Mouse (Mus musculus) olfactory bulb, adult 2 months (tissue): ENCODE data around the gene I830077J02Rik. TPM values are rescaled to one million over a fixed set of nuclear protein-coding genes. Genes with fewer than 3 reads are reported as not detected.

ENCODE experiments used
- H3K27ac ChIP-seq: fragments of 200-500 bp; 2 replicates; pipeline ENCODE4 v1.5.1; 2012; ENCODE audit warnings: low read depth, low read length; ENCODE audit not compliant: insufficient read depth
- H3K4me1 ChIP-seq: fragments of 200-500 bp; 2 replicates; pipeline ENCODE4 v1.6.1; 2012; ENCODE audit warnings: low read length; ENCODE audit not compliant: control insufficient read depth, insufficient read depth
- H3K4me3 ChIP-seq: fragments of 200-500 bp; 2 replicates; pipeline ENCODE4 v1.5.1; 2012; ENCODE audit warnings: mild to moderate bottlenecking, low read depth, low read length, moderate library complexity; ENCODE audit not compliant: insufficient read depth
- CTCF ChIP-seq: fragments of 200-500 bp; IDR thresholded peaks from 2 replicates; pipeline ENCODE4 v1.5.1; 2012; ENCODE audit warnings: low read depth, mild to moderate bottlenecking, low read length, moderate library complexity; ENCODE audit not compliant: insufficient read depth
- POLR2A ChIP-seq: fragments of 200-500 bp; IDR thresholded peaks from 2 replicates; pipeline ENCODE4 v1.6.1; 2012; ENCODE audit warnings: mild to moderate bottlenecking, low read depth, low read length, moderate library complexity; ENCODE audit not compliant: insufficient read depth
- WGBS: fragments of 180-500 bp; shearing (Covaris S2); methylation state at CpG from one replicate; pipeline ENCODE4 v1.1.7; 2018; 5-methylcytosine and 5-hydroxymethylcytosine counted together
- polyA plus RNA-seq: library from polyadenylated mRNA; stranded (reverse); fragments of >200 nt; gene quantifications from 2 replicates; pipeline ENCODE4 v1.2.4, GENCODE M21; 2012; ENCODE audit warnings: low replicate concordance; ENCODE audit not compliant: missing spikeins, insufficient read depth, insufficient read length

Gene I830077J02Rik
- not detected in 2 replicates for polyA plus RNA-seq

DNA sequence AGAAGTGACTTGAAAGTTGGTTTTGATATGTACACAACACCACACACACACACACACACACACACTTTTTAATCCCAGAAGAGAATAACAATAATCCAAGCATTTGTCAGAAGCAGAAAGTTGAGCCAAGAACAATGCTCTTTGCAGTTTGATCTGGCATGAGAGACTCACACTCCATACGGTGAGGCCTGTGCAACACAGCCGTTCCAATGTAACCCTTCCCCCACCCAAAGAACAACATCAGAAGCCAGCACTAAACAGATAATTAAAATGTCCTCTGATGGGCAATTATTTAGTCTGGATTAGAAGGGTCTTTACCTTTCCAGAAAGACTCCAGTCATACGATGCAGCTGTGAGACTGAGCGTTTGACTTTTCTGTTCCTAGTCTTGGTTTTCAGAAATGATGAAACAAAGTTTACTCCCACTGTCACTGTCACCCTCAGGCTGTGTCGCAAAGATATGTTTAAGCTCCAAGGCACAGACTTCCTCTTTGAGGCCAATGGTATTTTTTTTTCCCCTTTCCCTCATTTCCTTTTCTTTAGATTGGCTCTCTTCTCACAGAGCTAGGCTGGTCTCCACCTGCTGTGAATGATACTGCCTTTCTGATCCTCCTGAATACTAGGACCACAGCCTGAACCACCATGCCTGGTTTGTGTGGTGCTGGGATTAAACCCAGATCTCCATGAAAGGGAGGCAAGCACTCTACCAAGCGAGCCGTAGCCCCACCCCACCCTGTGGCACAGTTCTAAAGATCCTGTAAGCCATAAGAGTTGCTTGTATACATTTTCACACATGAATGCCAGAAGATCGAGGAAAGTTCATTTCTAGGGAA is at the start of gene I830077J02Rik:
TSS of gene I830077J02Rik (minus strand) at position 425 of the 832 bp plus-strand sequence.
- no peaks in the 10 kb centered on the region for H3K4me1 ChIP-seq
- WGBS: 59% methylated on average over 8 of the region's 8 CpGs

GRCm38 (mm10) chr3:105974174-105974573 is 41.7 kb upstream of the I830077J02Rik start:
- no peak for TF ChIP-seq CTCF
- TF ChIP-seq POLR2A: no peak
- Histone ChIP-seq H3K4me3 (no peak overlapping the region), H3K4me1 (no peaks in the 10 kb centered on the region), H3K27ac (no peak overlapping the region)
- WGBS: 94% methylated on average over 2 of the region's 2 CpGs

More for the DNA sequence above, at the start of gene I830077J02Rik:
- no peak within 1 kb of the TSS for H3K27ac ChIP-seq
- no peak within 1 kb of the TSS for H3K4me3 ChIP-seq
- TF ChIP-seq POLR2A (no peak), CTCF (no peak)

DNA sequence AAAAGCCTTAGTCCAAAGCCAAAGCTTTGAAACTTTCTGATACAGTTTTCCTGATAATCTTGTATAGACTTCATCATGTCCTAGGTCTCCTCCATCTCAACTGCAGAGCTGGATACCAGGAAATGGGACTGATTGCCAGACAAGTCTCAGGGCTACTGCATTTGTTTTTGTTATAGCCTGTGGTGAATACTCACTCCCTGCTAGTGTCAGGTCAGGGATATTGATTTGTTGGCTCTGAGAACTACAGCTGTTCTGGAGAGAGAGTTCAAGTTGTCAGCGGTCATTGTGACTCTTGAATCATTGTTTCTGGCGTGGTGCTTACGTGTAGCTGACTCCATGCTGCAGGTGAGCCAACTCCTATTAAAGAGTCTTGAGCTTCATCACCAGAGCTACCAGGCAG is 40.9 kb upstream of the I830077J02Rik start, which contains the start of gene Ovgp1:
TSS of gene Ovgp1 (plus strand) at position 301 of the 400 bp plus-strand sequence.
- H3K27ac ChIP-seq: no peak within 1 kb of the TSS
- H3K4me1 ChIP-seq: no peaks in the 10 kb centered on the region
- 87% methylated on average over 3 of the region's 3 CpGs for WGBS
- H3K4me3 ChIP-seq: no peak within 1 kb of the TSS
- TF ChIP-seq CTCF (no peak), POLR2A (no peak)

GRCm38 (mm10) chr3:105971831-105972446 is 39.5 kb upstream of the I830077J02Rik start:
- Histone ChIP-seq H3K27ac (no peak overlapping the region), H3K4me1 (no peaks in the 10 kb centered on the region), H3K4me3 (no peak overlapping the region)
- no peak for TF ChIP-seq POLR2A
- no peak for TF ChIP-seq CTCF
- 86% methylated on average over 5 of the region's 5 CpGs for WGBS

GRCm38 (mm10) chr3:105960700-105961099 is 28.2 kb upstream of the I830077J02Rik start:
- no peak overlapping the region for H3K4me3 ChIP-seq
- TF ChIP-seq CTCF (no peak), POLR2A (no peak)

DNA sequence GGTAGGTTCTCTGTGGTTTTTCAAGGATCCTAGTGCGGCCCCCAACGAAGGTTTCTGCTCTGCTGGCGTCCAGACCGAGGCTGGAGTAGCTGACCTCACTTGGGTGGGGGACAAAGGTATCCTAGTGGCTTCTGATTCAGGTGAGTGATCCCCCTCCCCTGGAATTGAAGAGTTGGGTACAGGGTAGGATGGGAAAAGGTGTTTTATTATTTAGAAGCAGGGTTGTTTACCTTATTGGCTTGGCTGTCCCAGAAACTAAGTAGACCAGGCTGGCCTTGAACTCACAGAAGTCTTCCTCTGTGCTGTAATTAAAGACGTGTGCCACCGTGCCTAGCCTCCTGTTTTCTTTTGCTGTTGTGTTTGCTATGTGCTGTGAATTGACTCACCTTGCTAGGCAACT is 27.5 kb upstream of the I830077J02Rik start, which contains the start of gene Atp5f1:
TSS of gene Atp5f1 (minus strand) at position 101 of the 400 bp plus-strand sequence.
- peak within 1 kb of the TSS; percentile 94 for H3K4me3 ChIP-seq
- H3K27ac ChIP-seq: peak within 1 kb of the TSS; percentile 92
- peaks cover 5% of the 10 kb centered on the region; the same call in 1 of the 2 replicates for H3K4me1 ChIP-seq
- TF ChIP-seq POLR2A (no peak), CTCF (no peak)
- WGBS: 8% methylated on average over 6 of the region's 6 CpGs

More at GRCm38 (mm10) chr3:105960700-105961099, 28.2 kb upstream of the I830077J02Rik start:
- Histone ChIP-seq H3K4me1 (peaks cover 5% of the 10 kb centered on the region; the same call in 1 of the 2 replicates), H3K27ac (no peak overlapping the region)
- WGBS: 92% methylated on average over 2 of the region's 2 CpGs

DNA sequence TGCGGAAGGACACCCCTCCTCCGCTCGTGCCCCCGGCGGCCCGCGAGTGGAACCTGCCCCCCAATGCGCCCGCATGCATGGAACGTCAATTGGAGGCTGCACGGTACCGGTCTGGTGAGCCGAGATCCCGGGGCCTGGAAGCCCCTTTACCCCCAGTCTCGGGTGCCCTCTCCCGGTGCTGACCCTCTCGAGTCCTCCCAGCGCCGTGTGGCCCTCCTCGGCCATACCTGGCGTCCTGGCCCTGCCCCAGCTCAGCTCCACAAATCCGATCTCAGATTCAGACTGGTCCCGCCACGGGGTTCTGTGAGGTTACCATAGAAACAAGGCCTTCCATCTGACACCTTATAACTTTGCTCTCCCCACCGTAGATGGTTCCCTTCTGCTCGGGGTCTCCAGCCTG is 27.1 kb upstream of the I830077J02Rik start:
- H3K27ac ChIP-seq: peak overlapping the region; percentile 31; the same call in 1 of the 2 replicates
- H3K4me1 ChIP-seq: peaks cover 5% of the 10 kb centered on the region; the same call in 1 of the 2 replicates
- H3K4me3 ChIP-seq: peak overlapping the region; percentile 94
- TF ChIP-seq POLR2A (no peak), CTCF (no peak)
- WGBS: 1% methylated on average over 26 of the region's 26 CpGs

DNA sequence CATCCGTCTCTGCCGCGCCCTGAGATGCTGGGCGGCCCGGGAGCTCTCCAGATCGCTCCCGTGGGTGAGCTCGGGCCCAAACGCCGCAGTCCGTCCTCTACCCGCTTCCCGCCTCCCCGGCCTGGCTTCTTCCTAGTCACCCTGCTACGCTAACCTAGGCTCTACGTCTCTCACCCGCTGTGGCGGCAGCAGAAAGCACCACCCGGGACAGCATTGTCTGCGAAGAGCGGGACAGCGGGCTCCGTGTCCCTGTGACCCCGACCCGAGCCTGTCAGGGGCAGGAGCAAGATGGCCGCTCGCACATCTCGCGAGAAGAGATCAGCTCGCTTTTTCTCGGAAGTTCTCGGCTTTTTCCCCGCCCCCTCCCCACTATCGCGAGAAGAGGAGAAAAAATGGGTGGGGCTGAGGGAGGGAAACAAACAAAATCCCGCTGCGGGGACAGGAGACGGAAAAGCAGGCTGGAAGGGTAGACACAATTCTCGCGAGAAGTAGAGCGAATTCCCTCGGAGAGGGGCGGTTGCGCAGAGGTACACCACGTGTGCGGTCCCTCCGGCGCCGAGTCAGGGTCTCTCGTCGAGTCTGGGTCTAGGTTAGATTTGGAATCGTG is 26.6 kb upstream of the I830077J02Rik start, which contains the start of gene Wdr77:
TSS of gene Wdr77 (plus strand) at position 396 of the 607 bp plus-strand sequence.
- 0 out of 2 replicates have a peak, but pooled peaks have one; percentile 9 for TF ChIP-seq CTCF
- TF ChIP-seq POLR2A: peak; percentile 95
- peak within 1 kb of the TSS; percentile 92 for H3K27ac ChIP-seq
- H3K4me3 ChIP-seq: peak within 1 kb of the TSS; percentile 94
- WGBS: under 1% methylated on average over 52 of the region's 52 CpGs
- peaks cover 5% of the 10 kb centered on the region; the same call in 1 of the 2 replicates for H3K4me1 ChIP-seq
